Mouse (Mus musculus) myocyte (in vitro differentiated cells): ENCODE results near the gene Slc25a41. TPM values are rescaled to one million over a fixed set of nuclear protein-coding genes. Genes with fewer than 3 reads are reported as not detected.

Source experiments
- H3K27me3 ChIP-seq: one replicate; pipeline ENCODE4 v1.6.1; 2011; ENCODE audit not compliant: control insufficient read depth, insufficient read depth, insufficient read length
- H3K36me3 ChIP-seq: one replicate; pipeline ENCODE4 v1.6.1; 2011; ENCODE audit not compliant: control insufficient read depth, insufficient read depth
- H3K4me2 ChIP-seq: one replicate; pipeline ENCODE4 v1.6.1; 2011; ENCODE audit warnings: low read depth, control low read depth
- H3K4me3 ChIP-seq: one replicate; pipeline ENCODE4 v1.5.1; 2011; ENCODE audit warnings: mild to moderate bottlenecking, control low read depth, moderate library complexity
- H3K79me2 ChIP-seq: one replicate; pipeline ENCODE4 v1.6.1; 2011; ENCODE audit not compliant: control insufficient read depth, insufficient read depth
- H3ac ChIP-seq: one replicate; pipeline ENCODE4 v1.6.1; 2011; ENCODE audit not compliant: control insufficient read depth, insufficient read length
- CEBPB ChIP-seq: IDR thresholded peaks from 2 replicates; pipeline ENCODE4 v1.6.1; 2011; ENCODE audit warnings: mild to moderate bottlenecking, moderate library complexity; ENCODE audit not compliant: poor library complexity, insufficient read depth, severe bottlenecking
- E2F4 ChIP-seq: IDR thresholded peaks from one replicate; pipeline ENCODE4 v1.6.1; 2011; ENCODE audit warnings: mild to moderate bottlenecking, control low read depth, moderate library complexity; ENCODE audit not compliant: insufficient read depth
- MAX ChIP-seq: IDR thresholded peaks from one replicate; pipeline ENCODE4 v1.6.1; 2011; ENCODE audit warnings: low read depth, mild to moderate bottlenecking, control low read depth
- MYOD1 ChIP-seq, 3 experiments: IDR thresholded peaks; one replicate each; pipeline ENCODE4 v1.6.1; 2011; ENCODE audit warnings: control low read depth in 2 of 3, low read depth in 2 of 3, mild to moderate bottlenecking in 2 of 3, moderate library complexity in 1 of 3; ENCODE audit not compliant: insufficient read length in 2 of 3, control insufficient read depth in 1 of 3
- MYOG ChIP-seq, 3 experiments: IDR thresholded peaks; one replicate each; pipeline ENCODE4 v1.6.1; 2011; ENCODE audit warnings: control low read depth in 2 of 3, low read depth in 2 of 3, mild to moderate bottlenecking in 2 of 3; ENCODE audit not compliant: insufficient read length in 2 of 3, control insufficient read depth in 1 of 3, insufficient read depth in 1 of 3
- POLR2A ChIP-seq: IDR thresholded peaks from one replicate; pipeline ENCODE4 v1.6.1; 2011; ENCODE audit warnings: low read depth, mild to moderate bottlenecking, control low read depth, moderate library complexity; ENCODE audit not compliant: insufficient read length
- POLR2AphosphoS2 ChIP-seq: IDR thresholded peaks from one replicate; pipeline ENCODE4 v1.6.1; 2011; ENCODE audit warnings: low read depth, control low read depth; ENCODE audit not compliant: insufficient read length
- REST ChIP-seq: IDR thresholded peaks from one replicate; pipeline ENCODE4 v1.6.1; 2011; ENCODE audit warnings: mild to moderate bottlenecking, control low read depth, moderate library complexity; ENCODE audit not compliant: insufficient read depth, insufficient read length
- SRF ChIP-seq: IDR thresholded peaks from one replicate; pipeline ENCODE4 v1.6.1; 2011; ENCODE audit warnings: low read depth; ENCODE audit not compliant: control insufficient read depth, insufficient read length
- TCF12 ChIP-seq: IDR thresholded peaks from one replicate; pipeline ENCODE4 v1.6.1; 2011; ENCODE audit warnings: mild to moderate bottlenecking, control low read depth; ENCODE audit not compliant: poor library complexity, insufficient read depth, severe bottlenecking
- TCF3 ChIP-seq: IDR thresholded peaks from one replicate; pipeline ENCODE4 v1.6.1; 2011; ENCODE audit warnings: low read depth, control low read depth; ENCODE audit not compliant: insufficient read length
- USF1 ChIP-seq: IDR thresholded peaks from one replicate; pipeline ENCODE4 v1.6.1; 2011; ENCODE audit warnings: low read depth, mild to moderate bottlenecking, control low read depth, moderate library complexity
- polyA plus RNA-seq: library from polyadenylated mRNA; unstranded; fragments of >200 nt; fragmentation: generic; extraction: Trizol; gene quantifications from one replicate; pipeline ENCODE4 v1.2.1, GENCODE M21; 2012; ENCODE audit warnings: missing spikeins

Gene Slc25a41
- polyA plus RNA-seq, 1 experiment = not detected

DNA sequence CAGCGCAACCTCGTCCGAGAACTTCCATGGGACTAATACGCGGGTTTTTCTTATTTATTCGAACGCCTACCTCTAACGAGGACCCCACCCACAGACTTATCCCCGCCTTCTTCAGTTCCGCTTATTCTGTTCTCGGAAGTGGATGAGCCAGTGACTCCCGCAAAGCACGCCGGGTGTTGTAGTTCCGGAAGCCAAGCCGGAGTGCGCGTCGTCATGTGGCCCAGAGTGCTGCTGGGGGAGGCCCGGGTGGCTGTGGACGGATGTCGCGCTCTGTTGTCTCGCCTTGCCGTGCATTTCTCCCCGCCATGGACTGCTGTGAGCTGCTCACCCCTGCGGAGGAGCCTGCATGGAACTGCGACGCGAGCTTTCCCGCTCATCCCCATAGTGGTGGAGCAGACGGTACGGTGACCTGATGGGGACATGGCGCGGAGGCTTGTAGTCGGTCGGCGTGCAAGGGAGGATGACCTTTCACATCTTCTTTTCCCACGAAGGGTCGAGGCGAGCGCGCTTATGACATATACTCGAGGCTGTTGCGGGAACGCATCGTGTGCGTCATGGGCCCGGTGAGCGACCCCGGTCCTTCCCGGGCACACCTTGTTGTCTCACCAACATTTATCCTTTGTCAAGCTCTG, 51.2 kb downstream of the Slc25a41 start, which contains the start of gene Clpp:
TSS of gene Clpp (plus strand) at position 191 of the 632 bp plus-strand sequence.
- Histone ChIP-seq H3K27me3 (no peaks in the 10 kb centered on the region), H3K79me2 (peaks cover 18% of the 10 kb centered on the region), H3K4me3 (peak within 1 kb of the TSS; percentile 96), H3K4me2 (peak within 1 kb of the TSS; percentile 99), H3ac (peak within 1 kb of the TSS; percentile 89), H3K36me3 (peaks cover 8% of the 10 kb centered on the region)
- TF ChIP-seq REST = peak; percentile 11
- TF ChIP-seq TCF12 = no peak
- no peak for TF ChIP-seq E2F4
- TF ChIP-seq MAX = no peak
- peak; percentile 3 for TF ChIP-seq SRF
- no peak for TF ChIP-seq MYOD1 (IDR thresholded peaks at IDR 0.05; ENCODE audit: control insufficient read depth in 1 of 3, insufficient read length in 2 of 3, low read depth in 2 of 3)
- peak; percentile 67 for TF ChIP-seq USF1
- TF ChIP-seq CEBPB = no peak
- TF ChIP-seq MYOG (IDR thresholded peaks at IDR 0.05; ENCODE audit: control insufficient read depth in 1 of 3, insufficient read depth in 1 of 3, insufficient read length in 2 of 3, low read depth in 2 of 3) = no peak
- TF ChIP-seq POLR2AphosphoS2 = peak; percentile 99
- TF ChIP-seq TCF3 = no peak
- peak; percentile 99 for TF ChIP-seq POLR2A

DNA sequence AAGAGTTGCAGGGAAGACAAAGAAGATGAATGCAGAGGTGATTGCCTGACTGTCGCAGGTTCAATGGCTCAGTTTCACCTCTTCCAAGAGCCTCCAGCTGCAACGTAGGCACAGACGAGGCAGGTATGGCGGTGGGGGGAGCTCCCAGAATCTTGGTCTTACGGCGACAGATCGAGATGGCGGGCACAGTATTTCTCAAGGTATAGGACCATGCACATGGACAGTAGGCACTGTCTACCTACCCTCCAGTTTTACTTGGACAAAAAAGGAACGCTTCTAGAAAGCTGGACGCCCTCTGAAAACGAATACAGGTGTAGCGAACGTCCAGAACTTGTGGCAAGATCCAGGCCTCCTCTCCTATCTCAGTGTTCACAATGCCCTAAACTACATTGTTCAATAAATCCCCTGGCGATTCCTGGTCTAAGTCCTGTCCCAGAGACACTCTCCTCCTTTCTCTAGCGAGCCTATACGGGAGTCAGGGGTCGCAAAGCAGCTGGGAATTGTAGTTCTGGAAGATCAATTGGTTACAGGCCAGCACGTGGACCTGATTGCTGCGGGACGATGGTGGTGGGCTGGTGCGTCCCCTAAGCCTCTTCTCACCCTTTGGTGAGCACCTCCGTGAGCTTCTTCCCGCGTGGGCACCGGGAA, 51.9 kb downstream of the Slc25a41 start:
- Histone ChIP-seq H3K79me2 (peaks cover 18% of the 10 kb centered on the region), H3K4me2 (peak overlapping the region; percentile 99), H3K36me3 (peaks cover 8% of the 10 kb centered on the region), H3K4me3 (peak overlapping the region; percentile 96), H3K27me3 (no peaks in the 10 kb centered on the region), H3ac (peak overlapping the region; percentile 89)
- TF ChIP-seq MYOD1 (IDR thresholded peaks at IDR 0.05; ENCODE audit: control insufficient read depth in 1 of 3, insufficient read length in 2 of 3, low read depth in 2 of 3) (no peak), CEBPB (no peak), POLR2AphosphoS2 (no peak), E2F4 (no peak), REST (no peak), SRF (no peak), USF1 (peak; percentile 79), MAX (peak; percentile 85), TCF3 (no peak), POLR2A (no peak), TCF12 (no peak), MYOG (IDR thresholded peaks at IDR 0.05; ENCODE audit: control insufficient read depth in 1 of 3, insufficient read depth in 1 of 3, insufficient read length in 2 of 3, low read depth in 2 of 3) (no peak)

DNA sequence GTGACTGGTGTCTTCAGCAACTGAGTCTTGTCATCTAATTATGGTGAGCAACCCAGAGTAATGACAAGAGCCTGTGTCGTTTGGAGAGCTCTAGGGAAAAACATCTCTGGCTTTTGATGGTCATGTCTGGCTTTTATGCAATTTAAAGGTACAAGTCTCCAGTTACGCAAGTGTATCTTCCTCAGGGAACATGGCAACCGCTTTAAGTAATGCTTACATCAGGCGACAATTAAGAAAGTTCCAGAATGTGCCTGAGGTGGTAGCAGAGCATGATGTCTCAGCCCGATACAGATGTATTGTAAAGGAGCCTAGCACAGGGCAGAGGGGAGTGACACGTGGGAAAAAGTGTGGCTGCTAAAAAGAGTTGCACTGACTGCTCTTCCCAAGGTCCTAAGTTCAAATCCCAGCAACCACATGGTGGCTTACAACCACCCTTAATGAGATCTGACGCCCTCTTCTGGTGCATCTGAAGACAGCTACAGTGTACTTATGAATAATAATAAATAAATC, 52.5 kb downstream of the Slc25a41 start:
- Histone ChIP-seq H3ac (no peak overlapping the region), H3K4me3 (peak overlapping the region; percentile 96), H3K27me3 (no peaks in the 10 kb centered on the region), H3K4me2 (peak overlapping the region; percentile 99), H3K36me3 (peaks cover 4% of the 10 kb centered on the region), H3K79me2 (peaks cover 18% of the 10 kb centered on the region)
- no peak for TF ChIP-seq MYOG (IDR thresholded peaks at IDR 0.05; ENCODE audit: control insufficient read depth in 1 of 3, insufficient read depth in 1 of 3, insufficient read length in 2 of 3, low read depth in 2 of 3)
- no peak for TF ChIP-seq USF1
- TF ChIP-seq POLR2A = no peak
- TF ChIP-seq TCF3 = no peak
- TF ChIP-seq MAX = no peak
- no peak for TF ChIP-seq SRF
- no peak for TF ChIP-seq POLR2AphosphoS2
- no peak for TF ChIP-seq E2F4
- no peak for TF ChIP-seq CEBPB
- TF ChIP-seq REST = no peak
- TF ChIP-seq TCF12 = no peak
- no peak for TF ChIP-seq MYOD1 (IDR thresholded peaks at IDR 0.05; ENCODE audit: control insufficient read depth in 1 of 3, insufficient read length in 2 of 3, low read depth in 2 of 3)

DNA sequence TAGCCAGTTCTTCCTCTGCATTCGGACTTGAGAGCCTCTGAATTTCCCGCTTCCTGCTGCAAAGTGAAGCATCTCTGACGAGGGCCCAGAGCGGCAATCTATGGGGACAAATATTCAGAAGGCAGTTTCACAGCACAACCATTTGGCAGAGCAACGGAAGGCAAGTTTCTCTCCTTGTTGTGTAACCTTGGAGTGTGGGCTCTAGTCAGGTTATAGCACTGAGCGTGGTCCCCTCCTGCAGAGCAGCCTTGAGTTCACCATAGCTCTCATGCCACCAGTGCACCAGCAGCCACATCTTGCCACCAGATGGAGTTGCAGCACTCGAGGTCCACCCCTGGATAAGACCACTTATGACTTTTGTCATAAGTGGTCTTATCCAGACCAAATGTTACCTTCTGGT, 53.0 kb downstream of the Slc25a41 start:
- TF ChIP-seq TCF3 (no peak), MYOG (IDR thresholded peaks at IDR 0.05; ENCODE audit: control insufficient read depth in 1 of 3, insufficient read depth in 1 of 3, insufficient read length in 2 of 3, low read depth in 2 of 3) (no peak), POLR2AphosphoS2 (no peak), USF1 (no peak), TCF12 (no peak), MAX (no peak), E2F4 (no peak)
- Histone ChIP-seq H3ac (no peak overlapping the region), H3K4me3 (no peak overlapping the region), H3K79me2 (peaks cover 18% of the 10 kb centered on the region), H3K4me2 (no peak overlapping the region), H3K27me3 (no peaks in the 10 kb centered on the region), H3K36me3 (no peaks in the 10 kb centered on the region)
